Mouse (Mus musculus) olfactory bulb, adult 2 months (tissue): ENCODE results near the gene Ufsp1.

Experiments
- CTCF ChIP-seq: fragments of 200-500 bp; IDR thresholded peaks from 2 replicates; pipeline ENCODE4 v1.5.1; 2012; ENCODE audit warnings: low read depth, mild to moderate bottlenecking, low read length, moderate library complexity; ENCODE audit not compliant: insufficient read depth
- POLR2A ChIP-seq: fragments of 200-500 bp; IDR thresholded peaks from 2 replicates; pipeline ENCODE4 v1.6.1; 2012; ENCODE audit warnings: mild to moderate bottlenecking, low read depth, low read length, moderate library complexity; ENCODE audit not compliant: insufficient read depth

- TF ChIP-seq POLR2A (no peak; the same call in 1 of the 2 replicates), CTCF (no peak)
Measured at GRCm38 (mm10) chr5:137332857-137333511, 38.6 kb downstream of the Ufsp1 start.
